Comparison of ENCODE assay signal across 18 mouse cellular contexts in genomic region chr9:47286930-47287722, GRCm38 (mm10).
DNase-seq lines count a peak whose midpoint lies in the region; ATAC-seq and TF ChIP-seq lines count a peak whose summit lies in the region.
"Had no signal": no experiment of that assay in that cellular context is flagged by ENCODE, and none has a peak within 500 bp of the region (broad histone marks: within the 10 kb centered on the region; RNA-seq: fewer than 3 reads in every experiment).

No protein-coding gene starts in this region.

- H3K9ac ChIP-seq in forebrain, embryonic 14.5 days (ENCODE audit: low read length) = no peak overlapping the region
- no peak overlapping the region for H3K9ac ChIP-seq in forebrain, embryonic 11.5 days (ENCODE audit: low read length)
- no peak overlapping the region for H3K9ac ChIP-seq in midbrain, embryonic 14.5 days (replicated peaks; ENCODE audit: low read length)
- no peak overlapping the region for H3K9ac ChIP-seq in midbrain, embryonic 15.5 days
- H3K9ac ChIP-seq in limb, embryonic 14.5 days (ENCODE audit: low read depth, low read length, severe bottlenecking) = no peak overlapping the region
- H3K9ac ChIP-seq: lung, embryonic 15.5 days; midbrain, embryonic 12.5 days; neural tube, embryonic 12.5 days had no signal

- H3K4me3 ChIP-seq in forebrain, embryonic 14.5 days (ENCODE audit: low read depth, low read length) = no peak overlapping the region
- H3K4me3 ChIP-seq in forebrain, embryonic 11.5 days (ENCODE audit: low read depth, low read length) = no peak overlapping the region
- H3K4me3 ChIP-seq in midbrain, embryonic 14.5 days (replicated peaks; ENCODE audit: low read depth, low read length) = no peak overlapping the region
- H3K4me3 ChIP-seq in midbrain, embryonic 15.5 days = no peak overlapping the region
- H3K4me3 ChIP-seq in limb, embryonic 14.5 days (replicated peaks; ENCODE audit: low read length) = no peak overlapping the region
- H3K4me3 ChIP-seq: lung, embryonic 15.5 days; midbrain, embryonic 12.5 days; neural tube, embryonic 12.5 days had no signal

- H3K9me3 ChIP-seq in forebrain, embryonic 14.5 days (replicated peaks; ENCODE audit: control insufficient read depth, low read length) = no peaks in the 10 kb centered on the region
- no peaks in the 10 kb centered on the region for H3K9me3 ChIP-seq in forebrain, embryonic 11.5 days (ENCODE audit: control insufficient read depth, low read length)
- H3K9me3 ChIP-seq in midbrain, embryonic 14.5 days (ENCODE audit: control insufficient read depth, low read length) = no peaks in the 10 kb centered on the region
- H3K9me3 ChIP-seq in midbrain, embryonic 15.5 days = no peaks in the 10 kb centered on the region
- no peaks in the 10 kb centered on the region for H3K9me3 ChIP-seq in limb, embryonic 14.5 days (ENCODE audit: control insufficient read depth, low read length)
- H3K9me3 ChIP-seq: lung, embryonic 15.5 days; midbrain, embryonic 12.5 days; neural tube, embryonic 12.5 days had no signal

- ATAC-seq in forebrain, embryonic 14.5 days = no peak
- ATAC-seq in forebrain, embryonic 11.5 days (replicated peaks; ENCODE audit: low FRiP score) = no peak
- ATAC-seq in midbrain, embryonic 14.5 days (ENCODE audit: low FRiP score, low TSS enrichment) = no peak
- ATAC-seq in midbrain, embryonic 15.5 days (replicated peaks) = no peak
- peak; percentile 26; the same call in 1 of the 2 replicates for ATAC-seq in limb, embryonic 14.5 days (ENCODE audit: low FRiP score, low read depth)
- ATAC-seq: hindbrain, postnatal 0 days had no signal

- DNase-seq in forebrain, embryonic 14.5 days (ENCODE audit: low spot score) = peak; percentile 41
- no peak for DNase-seq in forebrain, embryonic 11.5 days (ENCODE audit: low spot score)
- peak; percentile 33 for DNase-seq in midbrain, embryonic 14.5 days
- peak; percentile 70 for DNase-seq in limb, embryonic 14.5 days (ENCODE audit: low spot score)
- DNase-seq in yolk sac, embryonic 10.5 days (ENCODE audit: low spot score) = peak; percentile 61
- DNase-seq in urinary bladder, adult 18-20 months (ENCODE audit: low spot score in 2 of 2) = no peak
- DNase-seq in T-cell, adult 2 months (ENCODE audit: low spot score) = no peak
- DNase-seq: cerebellum, adult 18-20 months; heart, postnatal 14 days; kidney, postnatal 14 days; layer of hippocampus, postnatal 36 days; right cerebral cortex, adult 18-20 months; thymus, postnatal 14 days had no signal

- no peak overlapping the region for H3K27ac ChIP-seq in forebrain, embryonic 14.5 days (ENCODE audit: low read depth, low read length)
- no peak overlapping the region for H3K27ac ChIP-seq in forebrain, embryonic 11.5 days (ENCODE audit: low read depth, low read length)
- H3K27ac ChIP-seq in midbrain, embryonic 14.5 days (replicated peaks; ENCODE audit: low read depth, low read length) = no peak overlapping the region
- no peak overlapping the region for H3K27ac ChIP-seq in midbrain, embryonic 15.5 days
- no peak overlapping the region for H3K27ac ChIP-seq in limb, embryonic 14.5 days (replicated peaks; ENCODE audit: low read depth, low read length)
- H3K27ac ChIP-seq: hindbrain, postnatal 0 days; lung, embryonic 15.5 days; midbrain, embryonic 12.5 days; neural tube, embryonic 12.5 days had no signal

- H3K36me3 ChIP-seq in forebrain, embryonic 14.5 days (ENCODE audit: control insufficient read depth, insufficient read depth, low read length) = no peaks in the 10 kb centered on the region
- H3K36me3 ChIP-seq in forebrain, embryonic 11.5 days (ENCODE audit: control insufficient read depth, insufficient read depth, low read length) = no peaks in the 10 kb centered on the region
- H3K36me3 ChIP-seq in midbrain, embryonic 14.5 days (ENCODE audit: control insufficient read depth, insufficient read depth, low read length) = no peaks in the 10 kb centered on the region
- no peaks in the 10 kb centered on the region for H3K36me3 ChIP-seq in midbrain, embryonic 15.5 days (replicated peaks)
- H3K36me3 ChIP-seq in limb, embryonic 14.5 days (ENCODE audit: control insufficient read depth, insufficient read depth, low read length) = no peaks in the 10 kb centered on the region
- H3K36me3 ChIP-seq: lung, embryonic 15.5 days; midbrain, embryonic 12.5 days; neural tube, embryonic 12.5 days had no signal

- no peaks in the 10 kb centered on the region for H3K27me3 ChIP-seq in forebrain, embryonic 14.5 days (replicated peaks; ENCODE audit: control insufficient read depth, insufficient read depth, low read length)
- no peaks in the 10 kb centered on the region for H3K27me3 ChIP-seq in forebrain, embryonic 11.5 days (ENCODE audit: control insufficient read depth, insufficient read depth, low read length)
- no peaks in the 10 kb centered on the region for H3K27me3 ChIP-seq in midbrain, embryonic 14.5 days (ENCODE audit: control insufficient read depth, insufficient read depth, low read length)
- no peaks in the 10 kb centered on the region for H3K27me3 ChIP-seq in midbrain, embryonic 15.5 days (replicated peaks)
- H3K27me3 ChIP-seq in limb, embryonic 14.5 days (ENCODE audit: control insufficient read depth, insufficient read depth, low read length) = no peaks in the 10 kb centered on the region
- H3K27me3 ChIP-seq: lung, embryonic 15.5 days; midbrain, embryonic 12.5 days; neural tube, embryonic 12.5 days had no signal

- no peaks in the 10 kb centered on the region for H3K4me1 ChIP-seq in forebrain, embryonic 14.5 days (ENCODE audit: control insufficient read depth, insufficient read depth, low read length)
- H3K4me1 ChIP-seq in forebrain, embryonic 11.5 days (replicated peaks; ENCODE audit: control insufficient read depth, insufficient read depth, low read length) = no peaks in the 10 kb centered on the region
- peaks cover 4% of the 10 kb centered on the region; the same call in 1 of the 2 replicates for H3K4me1 ChIP-seq in midbrain, embryonic 14.5 days (ENCODE audit: control insufficient read depth, insufficient read depth, low read length)
- peaks cover 4% of the 10 kb centered on the region; the same call in 1 of the 2 replicates for H3K4me1 ChIP-seq in midbrain, embryonic 15.5 days
- H3K4me1 ChIP-seq in limb, embryonic 14.5 days (ENCODE audit: control insufficient read depth, insufficient read depth, low read length) = peaks cover 4% of the 10 kb centered on the region; the same call in 1 of the 2 replicates

- H3K4me2 ChIP-seq in forebrain, embryonic 14.5 days (ENCODE audit: low read length) = no peak overlapping the region
- no peak overlapping the region for H3K4me2 ChIP-seq in forebrain, embryonic 11.5 days (ENCODE audit: low read depth, low read length, severe bottlenecking)
- H3K4me2 ChIP-seq in midbrain, embryonic 14.5 days (ENCODE audit: low read length) = no peak overlapping the region
- no peak overlapping the region for H3K4me2 ChIP-seq in midbrain, embryonic 15.5 days
- no peak overlapping the region for H3K4me2 ChIP-seq in limb, embryonic 14.5 days (replicated peaks; ENCODE audit: low read depth, low read length, severe bottlenecking)
- H3K4me2 ChIP-seq: lung, embryonic 15.5 days; midbrain, embryonic 12.5 days; neural tube, embryonic 12.5 days had no signal

- no peak for TF ChIP-seq POLR2A in limb, embryonic 14.5 days (IDR thresholded peaks at IDR 0.05; ENCODE audit: borderline replicate concordance, extremely low read depth, insufficient read depth, insufficient read length)

- 53% methylated on average over 9 of the region's 9 CpGs for WGBS in forebrain, embryonic 14.5 days
- 53% methylated on average over 9 of the region's 9 CpGs for WGBS in forebrain, embryonic 11.5 days
- WGBS in midbrain, embryonic 14.5 days = 44% methylated on average over 9 of the region's 9 CpGs
- 44% methylated on average over 9 of the region's 9 CpGs for WGBS in midbrain, embryonic 15.5 days
- WGBS in limb, embryonic 14.5 days = 52% methylated on average over 9 of the region's 9 CpGs

Comparison
In these comparisons a context has a peak if more than half of its experiments do, and no peak if none do; other contexts are left out.
1. DNase-seq: peak in forebrain, embryonic 14.5 days (single experiment), midbrain, embryonic 14.5 days (single experiment), limb, embryonic 14.5 days (single experiment) and yolk sac, embryonic 10.5 days (single experiment); none in forebrain, embryonic 11.5 days (single experiment), urinary bladder, adult 18-20 months (0 of 2) and T-cell, adult 2 months (single experiment).